Mouse (Mus musculus) midbrain, embryonic 14.5 days (tissue): ENCODE results near the gene Dlgap5. TPM values are rescaled to one million over a fixed set of nuclear protein-coding genes. Genes with fewer than 3 reads are reported as not detected.
A peak's percentile ranks its signal among the peaks of the same experiment; 100 is the strongest.
"Not testable (repeated sequence)": the region's sequence is repeated elsewhere in the genome, so short reads cannot be mapped to it uniquely, and the experiment has no call there.

Experiments used
- ATAC-seq: fragments of 200-750 bp; cut with Nextera tagmentation; 2 replicates; pipeline ENCODE4 v1.8.0; 2017; ENCODE audit warnings: moderate number of reproducible peaks, moderate library complexity; ENCODE audit not compliant: low FRiP score, low TSS enrichment
- DNase-seq: peaks from one replicate; pipeline ENCODE4 v3.0.0-alpha.2; 2015
- H3K27ac ChIP-seq: fragments of 300-500 bp; sonication (generic); replicated peaks from 2 replicates; pipeline ENCODE4 v1.5.1; 2014; ENCODE audit warnings: mild to moderate bottlenecking, low read depth, low read length, moderate library complexity
- H3K27me3 ChIP-seq: fragments of 300-500 bp; sonication (generic); 2 replicates; pipeline ENCODE4 v1.6.1; 2014; ENCODE audit warnings: low read length, control low read depth, mixed read lengths; ENCODE audit not compliant: control insufficient read depth, insufficient read depth
- H3K36me3 ChIP-seq: fragments of 300-500 bp; sonication (generic); 2 replicates; pipeline ENCODE4 v1.6.1; 2014; ENCODE audit warnings: low read length, control low read depth; ENCODE audit not compliant: control insufficient read depth, insufficient read depth
- H3K4me1 ChIP-seq: fragments of 300-500 bp; sonication (generic); 2 replicates; pipeline ENCODE4 v1.6.1; 2014; ENCODE audit warnings: mild to moderate bottlenecking, antibody characterized with exemption, low read length, control low read depth; ENCODE audit not compliant: control insufficient read depth, insufficient read depth
- H3K4me2 ChIP-seq: fragments of 300-500 bp; sonication (generic); 2 replicates; pipeline ENCODE4 v1.6.1; 2014; ENCODE audit warnings: mild to moderate bottlenecking, low read length, moderate library complexity
- H3K4me3 ChIP-seq: fragments of 300-500 bp; sonication (generic); replicated peaks from 2 replicates; pipeline ENCODE4 v1.5.1; 2014; ENCODE audit warnings: low read depth, low read length
- H3K9ac ChIP-seq: fragments of 300-500 bp; sonication (generic); replicated peaks from 2 replicates; pipeline ENCODE4 v1.6.1; 2014; ENCODE audit warnings: mild to moderate bottlenecking, low read length, moderate library complexity
- H3K9me3 ChIP-seq: fragments of 300-500 bp; sonication (generic); 2 replicates; pipeline ENCODE4 v1.6.1; 2016; ENCODE audit warnings: low read length, control low read depth, mixed read lengths; ENCODE audit not compliant: control insufficient read depth
- WGBS: fragments of 180-500 bp; shearing (Covaris S2); extraction: QIAGEN DNeasy Blood & Tissue Kit; methylation state at CpG from one replicate; pipeline ENCODE4 v1.1.7; 2014; 5-methylcytosine and 5-hydroxymethylcytosine counted together
- polyA plus RNA-seq: library from polyadenylated mRNA; unstranded; fragments of >200 nt; fragmentation: Nextera tagmentation; extraction: Ambion mirVana; gene quantifications from 2 replicates; pipeline ENCODE4 v1.2.1, GENCODE M21; 2014

Dlgap5 gene
- polyA plus RNA-seq, result 5.2 and 12.6 TPM in 2 replicates

- peak within 1 kb of the TSS; percentile 40; the same call in 1 of the 2 replicates for H3K9ac ChIP-seq
- ATAC-seq, result peak; percentile 97
These were observed at the start of gene Dlgap5 for GRCm38 (mm10) chr14:47417775-47418665. Gene Dlgap5, minus strand, starts transcription at chr14:47418407.

DNA sequence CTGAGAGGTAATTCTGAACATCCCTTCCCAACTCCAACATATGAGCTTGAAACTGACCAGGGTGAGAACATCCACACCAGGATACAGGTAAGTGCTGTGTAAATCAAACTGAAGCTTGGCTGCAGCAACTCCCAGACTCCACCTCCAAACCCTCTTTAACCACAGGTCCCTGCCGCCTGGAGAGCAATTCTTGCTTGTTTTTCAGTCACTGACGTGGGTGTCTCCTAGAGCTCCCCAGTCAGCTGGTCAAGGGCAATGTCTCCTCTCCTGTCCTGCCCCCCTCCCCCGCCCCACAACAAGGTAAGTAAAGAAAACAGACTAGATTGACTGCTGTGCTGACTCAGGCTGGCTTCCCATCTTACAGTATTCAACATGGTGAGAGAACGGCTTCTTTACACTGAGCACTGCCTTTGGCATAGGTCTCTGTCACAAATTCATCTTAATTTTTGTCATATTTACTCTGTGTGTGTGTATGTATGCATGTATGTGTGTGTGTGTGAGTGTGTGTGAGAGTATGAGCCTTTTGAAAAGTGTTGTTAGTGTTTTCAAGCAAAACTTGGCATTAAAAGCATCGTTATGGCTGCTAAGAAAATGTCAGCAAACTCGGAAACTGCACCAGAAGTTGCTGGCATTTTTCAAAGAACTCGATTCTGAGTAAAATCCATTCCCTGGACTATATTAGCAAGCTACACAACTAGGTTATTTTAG lies 47.4 kb upstream of the Dlgap5 start:
- DNase-seq (no peak), ATAC-seq (no peak)
- H3K36me3 ChIP-seq, result no peaks in the 10 kb centered on the region
- no peak overlapping the region for H3K27ac ChIP-seq
- H3K4me1 ChIP-seq, result no peaks in the 10 kb centered on the region
- no peaks in the 10 kb centered on the region for H3K27me3 ChIP-seq
- no peak overlapping the region for H3K9ac ChIP-seq
- H3K4me2 ChIP-seq, result no peak overlapping the region
- 60% methylated on average over 7 of the region's 7 CpGs for WGBS
- H3K9me3 ChIP-seq, result no peaks in the 10 kb centered on the region
- no peak overlapping the region for H3K4me3 ChIP-seq

More at GRCm38 (mm10) chr14:47417775-47418665, at the start of gene Dlgap5:
- 2% methylated on average over 36 of the region's 36 CpGs for WGBS
- H3K27ac ChIP-seq, result no peak within 1 kb of the TSS
- H3K4me1 ChIP-seq, result no peaks in the 10 kb centered on the region
- H3K4me3 ChIP-seq, result peak within 1 kb of the TSS; percentile 40
- H3K36me3 ChIP-seq, result 0 out of 2 replicates have a peak, but pooled peaks cover 7% of the 10 kb centered on the region
- H3K4me2 ChIP-seq, result peak within 1 kb of the TSS; percentile 60
- H3K27me3 ChIP-seq, result no peaks in the 10 kb centered on the region
- DNase-seq, result peak; percentile 95
- H3K9me3 ChIP-seq, result no peaks in the 10 kb centered on the region

GRCm38 (mm10) chr14:47464426-47464825 lies 46.2 kb upstream of the Dlgap5 start:
- WGBS, result 87% methylated on average over 10 of the region's 10 CpGs
- Histone ChIP-seq H3K9me3 (no peaks in the 10 kb centered on the region), H3K4me1 (no peaks in the 10 kb centered on the region), H3K4me3 (no peak overlapping the region), H3K27ac (no peak overlapping the region), H3K4me2 (no peak overlapping the region), H3K27me3 (no peaks in the 10 kb centered on the region), H3K9ac (no peak overlapping the region), H3K36me3 (no peaks in the 10 kb centered on the region)
- ATAC-seq (no peak), DNase-seq (no peak)

GRCm38 (mm10) chr14:47462877-47463460 lies 44.8 kb upstream of the Dlgap5 start:
- no peak for DNase-seq
- 86% methylated on average over 9 of the region's 9 CpGs for WGBS

DNA sequence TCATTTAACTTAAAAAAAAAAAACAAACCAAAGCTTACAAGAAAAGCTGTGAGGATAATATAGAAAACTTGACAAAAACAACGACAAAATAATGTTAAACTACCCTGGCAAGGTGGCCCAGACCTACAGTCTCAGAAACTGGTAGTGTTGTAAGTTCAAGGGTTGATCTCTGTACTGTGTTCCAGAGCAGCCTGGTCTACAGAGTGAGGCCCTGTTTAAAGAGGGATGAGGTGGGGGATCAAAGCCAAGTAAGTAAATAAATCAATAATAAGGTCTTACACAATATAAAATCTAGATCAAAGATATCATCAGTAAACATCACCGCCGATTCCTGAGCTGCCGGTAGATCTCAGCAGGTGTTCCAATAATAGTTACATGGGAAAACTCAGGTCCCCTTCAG lies 44.2 kb upstream of the Dlgap5 start:
- H3K27me3 ChIP-seq, result no peaks in the 10 kb centered on the region
- ATAC-seq (no peak), DNase-seq (no peak)
- H3K36me3 ChIP-seq, result no peaks in the 10 kb centered on the region
- no peak overlapping the region for H3K27ac ChIP-seq
- WGBS, result 85% methylated on average over 4 of the region's 4 CpGs
- no peaks in the 10 kb centered on the region for H3K4me1 ChIP-seq
- H3K4me2 ChIP-seq, result no peak overlapping the region
- no peaks in the 10 kb centered on the region for H3K9me3 ChIP-seq
- no peak overlapping the region for H3K4me3 ChIP-seq
- no peak overlapping the region for H3K9ac ChIP-seq

More at GRCm38 (mm10) chr14:47462877-47463460, 44.8 kb upstream of the Dlgap5 start:
- Histone ChIP-seq H3K4me2 (no peak overlapping the region), H3K36me3 (no peaks in the 10 kb centered on the region), H3K4me3 (no peak overlapping the region), H3K4me1 (no peaks in the 10 kb centered on the region), H3K9me3 (no peaks in the 10 kb centered on the region), H3K27ac (no peak overlapping the region), H3K27me3 (no peaks in the 10 kb centered on the region), H3K9ac (no peak overlapping the region)
- ATAC-seq, result no peak

- H3K27me3 ChIP-seq, result no peaks in the 10 kb centered on the region
- H3K36me3 ChIP-seq, result no peaks in the 10 kb centered on the region
- no peak overlapping the region for H3K27ac ChIP-seq
- no peaks in the 10 kb centered on the region for H3K4me1 ChIP-seq
- WGBS, result 88% methylated on average over 8 of the region's 8 CpGs
- no peak overlapping the region for H3K9ac ChIP-seq
- no peak for ATAC-seq
- no peak overlapping the region for H3K4me2 ChIP-seq
- DNase-seq, result no peak
- no peaks in the 10 kb centered on the region for H3K9me3 ChIP-seq
- no peak overlapping the region for H3K4me3 ChIP-seq
These were observed 43.8 kb upstream of the Dlgap5 start for GRCm38 (mm10) chr14:47461997-47462396.

DNA sequence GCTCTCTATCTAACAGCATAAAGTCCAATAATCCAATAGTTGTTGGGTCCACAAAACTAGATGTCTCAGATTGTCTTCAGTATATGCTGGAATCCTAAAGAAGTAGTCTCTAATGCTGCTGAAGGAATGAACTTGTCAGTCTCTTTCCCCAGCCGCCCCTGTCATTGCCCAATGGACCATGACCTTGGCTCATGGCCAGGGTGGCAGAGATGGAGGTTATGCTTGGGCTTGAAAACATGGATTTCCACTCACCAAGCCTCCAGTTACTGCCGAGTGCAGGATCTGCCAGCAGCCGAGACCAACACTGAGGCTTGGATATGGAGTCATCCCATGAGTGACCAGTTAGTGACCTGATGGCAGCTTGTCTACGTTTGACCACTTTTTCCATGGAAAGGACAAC lies 41.3 kb upstream of the Dlgap5 start:
- Histone ChIP-seq H3K27me3 (no peaks in the 10 kb centered on the region), H3K36me3 (no peaks in the 10 kb centered on the region), H3K9ac (no peak overlapping the region), H3K4me1 (no peaks in the 10 kb centered on the region), H3K27ac (no peak overlapping the region), H3K4me3 (no peak overlapping the region), H3K4me2 (no peak overlapping the region), H3K9me3 (no peaks in the 10 kb centered on the region)
- no peak for DNase-seq
- ATAC-seq, result no peak
- 67% methylated on average over 4 of the region's 4 CpGs for WGBS

DNA sequence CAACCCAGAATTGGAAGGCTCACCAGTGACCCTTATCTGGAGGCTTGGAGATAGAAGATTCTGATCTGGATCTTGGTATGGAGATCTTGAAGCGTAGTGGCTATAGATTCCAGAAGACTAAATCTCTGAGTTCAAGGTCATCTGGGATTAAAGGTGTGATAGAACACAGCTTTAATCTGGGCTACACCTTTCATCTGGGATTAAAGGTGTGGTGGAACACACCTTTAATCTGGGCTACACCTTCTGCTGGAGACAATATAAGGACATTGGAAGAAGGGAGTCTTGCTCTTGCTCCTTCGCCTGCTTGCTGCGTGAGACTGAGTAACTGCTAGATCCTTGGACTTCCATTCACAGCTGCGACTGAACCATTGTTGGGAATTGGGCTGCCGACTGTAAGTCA lies 31.9 kb upstream of the Dlgap5 start, which contains the start of gene Fbxo34:
TSS of gene Fbxo34 (plus strand) at position 301 of the 400 bp plus-strand sequence.
- ATAC-seq, H3K27me3 ChIP-seq, H3K36me3 ChIP-seq, H3K27ac ChIP-seq, H3K4me3 ChIP-seq, H3K4me2 ChIP-seq, H3K4me1 ChIP-seq, DNase-seq, H3K9me3 ChIP-seq, H3K9ac ChIP-seq: not testable (repeated sequence)
- WGBS, result 92% methylated on average over 2 of the region's 5 CpGs
